Mouse (Mus musculus) CH12.LX (cell line): ENCODE data around the gene Eya2. TPM values are rescaled to one million over a fixed set of nuclear protein-coding genes. Genes with fewer than 3 reads are reported as not detected.

ENCODE experiments used
- DNase-seq: peaks from one replicate; pipeline ENCODE4 v3.0.0-alpha.2; 2013; ENCODE audit errors: extremely low read depth
- H3K27ac ChIP-seq: 2 replicates; pipeline ENCODE4 v1.5.1; 2012; ENCODE audit warnings: low read depth, mild to moderate bottlenecking, control low read depth, moderate library complexity; ENCODE audit not compliant: insufficient read depth
- H3K27me3 ChIP-seq: replicated peaks from 2 replicates; pipeline ENCODE3; 2012; ENCODE audit warnings: inconsistent platforms
- H3K36me3 ChIP-seq, 2 experiments: replicated peaks in 1 of 2; 2 replicates each; pipeline versions ENCODE3 to v1.6.1; 2012; ENCODE audit warnings: inconsistent platforms in 1 of 2, low read length in 1 of 2, mild to moderate bottlenecking in 1 of 2, mixed read lengths in 1 of 2, moderate library complexity in 1 of 2; ENCODE audit not compliant: control insufficient read depth in 1 of 2, insufficient read depth in 1 of 2
- H3K4me1 ChIP-seq, 2 experiments: 2 replicates each; pipeline ENCODE4 v1.6.1; 2012; ENCODE audit warnings: inconsistent platforms in 1 of 2, moderate library complexity in 1 of 2; ENCODE audit not compliant: insufficient read depth in 2 of 2, control insufficient read depth in 1 of 2
- H3K4me2 ChIP-seq: 2 replicates; pipeline ENCODE4 v1.6.1; 2012; ENCODE audit warnings: low read depth, mild to moderate bottlenecking, control low read depth; ENCODE audit not compliant: poor library complexity, insufficient read depth, severe bottlenecking
- H3K4me3 ChIP-seq, 3 experiments: fragments of 150-350 bp in 1 of 3; sonication (generic) in 1 of 3; replicated peaks in 1 of 3; 2 replicates each; pipeline versions ENCODE3 to v1.5.1; 2011 to 2012; ENCODE audit warnings: low read depth in 2 of 3, low read length in 2 of 3, mild to moderate bottlenecking in 2 of 3, moderate library complexity in 2 of 3, control low read depth in 1 of 3, improper control_type of control experiment in 1 of 3, inconsistent platforms in 1 of 3, mixed read lengths in 1 of 3; ENCODE audit not compliant: poor library complexity in 1 of 3
- H3K79me2 ChIP-seq: replicated peaks from 2 replicates; pipeline ENCODE4 v1.6.1; 2012; ENCODE audit warnings: mild to moderate bottlenecking, moderate library complexity; ENCODE audit not compliant: control insufficient read depth, poor library complexity, insufficient read depth, severe bottlenecking; ENCODE audit errors: extremely low read depth
- H3K9ac ChIP-seq: 2 replicates; pipeline ENCODE4 v1.6.1; 2012; ENCODE audit warnings: low read depth, mild to moderate bottlenecking, control low read depth, moderate library complexity; ENCODE audit not compliant: insufficient read depth
- H3K9me3 ChIP-seq: replicated peaks from 2 replicates; pipeline ENCODE3; 2012; ENCODE audit warnings: low read length, inconsistent platforms, mixed read lengths
- CHD2 ChIP-seq: IDR thresholded peaks from 2 replicates; pipeline ENCODE4 v1.6.1; 2011; ENCODE audit warnings: low read length, improper control_type of control experiment
- E2F4 ChIP-seq: IDR thresholded peaks from 2 replicates; pipeline ENCODE4 v1.6.1; 2011; ENCODE audit warnings: low read depth, low read length, improper control_type of control experiment; ENCODE audit not compliant: insufficient replicate concordance
- HCFC1 ChIP-seq: IDR thresholded peaks from 2 replicates; pipeline ENCODE4 v1.6.1; 2012; ENCODE audit warnings: low read depth, mild to moderate bottlenecking, inconsistent platforms, low read length, improper control_type of control experiment
- JUN ChIP-seq: IDR thresholded peaks from 2 replicates; pipeline ENCODE4 v1.6.1; 2011; ENCODE audit warnings: low read depth, mild to moderate bottlenecking, low read length, improper control_type of control experiment, moderate library complexity; ENCODE audit not compliant: insufficient read depth
- KAT2A ChIP-seq: IDR thresholded peaks from 2 replicates; pipeline ENCODE4 v1.6.1; 2012; ENCODE audit warnings: low read length, improper control_type of control experiment, inconsistent platforms; ENCODE audit not compliant: insufficient replicate concordance
- MAFK ChIP-seq: IDR thresholded peaks from 2 replicates; pipeline ENCODE4 v1.6.1; 2011; ENCODE audit warnings: low read length, improper control_type of control experiment; ENCODE audit not compliant: insufficient replicate concordance
- MAX ChIP-seq: IDR thresholded peaks from 2 replicates; pipeline ENCODE4 v1.6.1; 2011; ENCODE audit warnings: low read length, improper control_type of control experiment
- NELFE ChIP-seq: IDR thresholded peaks from 2 replicates; pipeline ENCODE4 v1.6.1; 2011; ENCODE audit warnings: low read depth, low read length, improper control_type of control experiment
- NRF1 ChIP-seq: IDR thresholded peaks from 2 replicates; pipeline ENCODE4 v1.6.1; 2014; ENCODE audit warnings: low read depth, mild to moderate bottlenecking, inconsistent platforms, low read length, improper control_type of control experiment, moderate library complexity
- POLR2A ChIP-seq: IDR thresholded peaks from 2 replicates; pipeline ENCODE4 v1.6.1; 2011; ENCODE audit warnings: low read depth, mild to moderate bottlenecking, improper control_type of control experiment, low read length
- SIN3A ChIP-seq: IDR thresholded peaks from 2 replicates; pipeline ENCODE4 v1.6.1; 2012; ENCODE audit warnings: low read length, improper control_type of control experiment, inconsistent platforms
- SMC3 ChIP-seq: IDR thresholded peaks from 2 replicates; pipeline ENCODE4 v1.6.1; 2011; ENCODE audit warnings: low read depth, low read length, improper control_type of control experiment
- TBP ChIP-seq: conservative IDR thresholded peaks from 2 replicates; pipeline ENCODE4 v1.6.1; 2011; ENCODE audit warnings: low read depth, low read length, improper control_type of control experiment
- dilution Hi-C: fragments of 300-500 bp; cut with MboI; formaldehyde crosslinking; loops from 2 replicates; pipeline ENCODE4 v1.14.3; 2020; ENCODE audit warnings: low sequenced_read_pairs; ENCODE audit not compliant: extremely low pct_unique_long_range_greater_than_20kb, extremely low pct_ligation_motif_present
- in situ Hi-C: fragments of 300-500 bp; cut with MboI; formaldehyde crosslinking; loops from 3 replicates; pipeline ENCODE4 v1.14.3; 2019; ENCODE audit warnings: low sequenced_read_pairs, low pct_ligation_motif_present, low pct_unique_long_range_greater_than_20kb, mixed read lengths
- polyA plus RNA-seq: library from polyadenylated mRNA; unstranded; fragments of >175 nt; gene quantifications from 2 replicates; pipeline ENCODE4 v1.2.1, GENCODE M21; 2012; ENCODE audit warnings: low read depth; ENCODE audit not compliant: insufficient read length
- total RNA-seq, 2 experiments: library from RNA; depleted of rRNA; stranded (reverse); fragments of 300-350 nt in 1 of 2; fragments of >200 nt in 1 of 2; gene quantifications; 2 replicates each; pipeline ENCODE4 v1.2.3; 2012 to 2014

The Eya2 gene
- total and polyA plus RNA-seq, 3 experiments = not detected

GRCm38 (mm10) chr2:165665176-165665575 is 70.3 kb downstream of the Eya2 start:
- no peaks in the 10 kb centered on the region for H3K9me3 ChIP-seq
- H3K4me3 ChIP-seq = no peak overlapping the region
- dilution Hi-C loops = no loop called here
- TF ChIP-seq MAFK (no peak), HCFC1 (no peak), KAT2A (no peak)
- TF ChIP-seq, all 38 proteins: peak for 0
- Histone ChIP-seq H3K4me1 (no peaks in the 10 kb centered on the region), H3K9ac (no peak overlapping the region), H3K36me3 (no peaks in the 10 kb centered on the region), H3K4me2 (no peak overlapping the region), H3K27me3 (peaks cover 47% of the 10 kb centered on the region), H3K79me2 (no peaks in the 10 kb centered on the region), H3K27ac (no peak overlapping the region)
- DNase-seq = no peak
- in situ Hi-C loops = no loop called here

- H3K4me2 ChIP-seq = no peak overlapping the region
- dilution Hi-C loops (no loop called here), in situ Hi-C loops (no loop called here)
- DNase-seq = no peak
- no peak overlapping the region for H3K9ac ChIP-seq
- TF ChIP-seq NRF1 = no peak
- H3K79me2 ChIP-seq = no peaks in the 10 kb centered on the region
- H3K27ac ChIP-seq = no peak overlapping the region
- no peaks in the 10 kb centered on the region for H3K36me3 ChIP-seq
- peaks cover 1% of the 10 kb centered on the region for H3K9me3 ChIP-seq
- no peak overlapping the region for H3K4me3 ChIP-seq
- no peaks in the 10 kb centered on the region for H3K4me1 ChIP-seq
- H3K27me3 ChIP-seq = peaks cover 41% of the 10 kb centered on the region
Measured at GRCm38 (mm10) chr2:165667096-165667495, 72.3 kb downstream of the Eya2 start.

GRCm38 (mm10) chr2:165682719-165683118 is 87.9 kb downstream of the Eya2 start:
- Histone ChIP-seq H3K9ac (no peak overlapping the region), H3K9me3 (peaks cover 9% of the 10 kb centered on the region), H3K4me2 (no peak overlapping the region), H3K27me3 (peaks cover 53% of the 10 kb centered on the region), H3K4me1 (no peaks in the 10 kb centered on the region), H3K4me3 (no peak overlapping the region), H3K27ac (no peak overlapping the region)
- in situ Hi-C loops = no loop called here
- dilution Hi-C loops = no loop called here
- TF ChIP-seq SIN3A = no peak
- TF ChIP-seq MAFK = no peak
- no peak for TF ChIP-seq NELFE
- no peak for TF ChIP-seq CHD2
- no peak for TF ChIP-seq NRF1
- TF ChIP-seq TBP = no peak
- TF ChIP-seq POLR2A = no peak
- TF ChIP-seq E2F4 = no peak
- no peak for TF ChIP-seq MAX
- no peak for TF ChIP-seq SMC3
- no peak for TF ChIP-seq JUN
- TF ChIP-seq, all 38 proteins: peak for 0
- no peaks in the 10 kb centered on the region for H3K79me2 ChIP-seq
- no peaks in the 10 kb centered on the region for H3K36me3 ChIP-seq
- DNase-seq = no peak
